Mouse (Mus musculus) gastrocnemius, postnatal 10 days (tissue): ENCODE results near the gene Prrt1. TPM values are rescaled to one million over a fixed set of nuclear protein-coding genes. Genes with fewer than 3 reads are reported as not detected.

ENCODE experiments used
- DNase-seq: peaks from one replicate; pipeline ENCODE4 v3.0.0; 2021; ENCODE audit warnings: mixed read lengths
- total RNA-seq, 2 experiments: library from RNA; stranded (reverse); gene quantifications; 2 replicates each; pipeline ENCODE4 v1.2.3; 2021

Gene Prrt1
- total RNA-seq, 2 experiments from 2014 or later, result 0.61 to 0.63 TPM

GRCm38 (mm10) chr17:34597566-34598095 lies 31.7 kb upstream of the Prrt1 start, which contains the start of gene Ager:
Ager (plus strand) TSS chr17:34597862.
- DNase-seq, result no peak

- DNase-seq, result no peak
These were observed 29.4 kb upstream of the Prrt1 start for GRCm38 (mm10) chr17:34599891-34600290.

GRCm38 (mm10) chr17:34601796-34602195 lies 27.5 kb upstream of the Prrt1 start:
- no peak for DNase-seq

GRCm38 (mm10) chr17:34603375-34604060 lies 25.8 kb upstream of the Prrt1 start, which contains the start of gene Rnf5:
Rnf5 (minus strand) TSS chr17:34603690.
- peak; percentile 97 for DNase-seq

GRCm38 (mm10) chr17:34604061-34604508 lies 25.2 kb upstream of the Prrt1 start, which contains the start of gene Agpat1:
Agpat1 (plus strand) TSS chr17:34604262.
- DNase-seq, result peak; percentile 97

- DNase-seq, result no peak
These were observed 24.7 kb upstream of the Prrt1 start for GRCm38 (mm10) chr17:34604511-34605237.

- peak; percentile 97 for DNase-seq
These were observed 23.7 kb upstream of the Prrt1 start for GRCm38 (mm10) chr17:34605609-34606008.

GRCm38 (mm10) chr17:34606186-34607039 lies 22.9 kb upstream of the Prrt1 start:
- DNase-seq, result no peak

- no peak for DNase-seq
These were observed 21.3 kb upstream of the Prrt1 start for GRCm38 (mm10) chr17:34607997-34608396.

- no peak for DNase-seq
These were observed 18.3 kb upstream of the Prrt1 start for GRCm38 (mm10) chr17:34611050-34611449.

GRCm38 (mm10) chr17:34613054-34613645 lies 16.2 kb upstream of the Prrt1 start:
- no peak for DNase-seq

- no peak for DNase-seq
These were observed 15.5 kb upstream of the Prrt1 start for GRCm38 (mm10) chr17:34613830-34614229.

- no peak for DNase-seq
These were observed 13.5 kb upstream of the Prrt1 start, which contains the start of gene Egfl8 for GRCm38 (mm10) chr17:34615871-34616270. Egfl8 (minus strand) TSS chr17:34615971.

GRCm38 (mm10) chr17:34618999-34619398 lies 10.3 kb upstream of the Prrt1 start:
- peak; percentile 53 for DNase-seq

GRCm38 (mm10) chr17:34621006-34621405 lies 8.3 kb upstream of the Prrt1 start:
- no peak for DNase-seq

- no peak for DNase-seq
These were observed 6.2 kb upstream of the Prrt1 start for GRCm38 (mm10) chr17:34623161-34623560.

GRCm38 (mm10) chr17:34624981-34625380 lies 4.4 kb upstream of the Prrt1 start:
- DNase-seq, result no peak

- no peak for DNase-seq
These were observed 3.1 kb upstream of the Prrt1 start for GRCm38 (mm10) chr17:34626062-34626772.

- DNase-seq, result peak; percentile 29
These were observed 2.6 kb upstream of the Prrt1 start for GRCm38 (mm10) chr17:34626773-34627092.

GRCm38 (mm10) chr17:34627093-34627942 lies 2.0 kb upstream of the Prrt1 start:
- DNase-seq, result peak; percentile 87
